Mouse (Mus musculus): ENCODE data around the gene Procr.
"Not testable (repeated sequence)": the region's sequence is repeated elsewhere in the genome, so short reads cannot be mapped to it uniquely, and the experiment has no call there.

DNA sequence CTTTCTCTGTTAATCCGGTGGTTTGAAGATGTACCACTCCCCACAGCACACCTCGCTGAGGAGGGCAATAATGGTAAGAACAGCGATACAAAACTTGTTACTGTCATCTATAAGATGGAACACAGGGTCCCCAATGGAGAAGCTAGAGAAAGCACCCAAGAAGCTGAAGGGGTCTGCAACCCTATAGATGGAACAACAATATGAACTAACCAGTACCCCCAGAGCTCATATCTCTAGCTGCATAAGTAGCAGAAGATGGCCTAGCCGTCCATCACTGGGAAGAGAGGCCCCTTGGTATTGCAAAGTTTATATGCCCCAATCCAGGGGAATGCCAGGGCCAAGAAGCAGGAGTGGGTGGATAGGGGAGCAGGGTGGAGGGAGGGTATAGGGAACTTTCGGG lies 15.2 kb upstream of the Procr start, which contains the start of gene Gm17581:
- not testable (repeated sequence) for TF ChIP-seq POLR2A (IDR thresholded peaks at IDR 0.05; ENCODE audit: borderline replicate concordance, extremely low read depth, insufficient read depth, insufficient read length, poor library complexity, severe bottlenecking); CTCF (IDR thresholded peaks at IDR 0.05; ENCODE audit: borderline replicate concordance, extremely low read depth, insufficient read depth, insufficient read length)
